Mouse (Mus musculus) heart, postnatal 0 days (tissue): ENCODE data around the gene Trpm5.

Experiments used
- CTCF ChIP-seq: IDR thresholded peaks from 2 replicates; pipeline ENCODE4 v1.5.1; 2016; ENCODE audit warnings: antibody characterized with exemption, control low read depth, low read depth
- EP300 ChIP-seq: IDR thresholded peaks from 2 replicates; pipeline ENCODE4 v1.6.1; 2016; ENCODE audit warnings: antibody characterized with exemption, low read depth

- TF ChIP-seq CTCF (no peak), EP300 (no peak)
Observed at GRCm38 (mm10) chr7:143142680-143143079, 48.2 kb upstream of the Trpm5 start.
